Mouse (Mus musculus): ENCODE results near the gene Rom1. TPM values are rescaled to one million over a fixed set of nuclear protein-coding genes. Genes with fewer than 3 reads are reported as not detected.

Gene Rom1
- total RNA-seq, 2 experiments from 2014 or later: 4.2 to 5.6 TPM

GRCm38 (mm10) chr19:8942276-8942964 is 13.3 kb upstream of the Rom1 start:
- no peak for DNase-seq

GRCm38 (mm10) chr19:8941515-8942217 is 12.5 kb upstream of the Rom1 start, which contains the start of gene Mta2:
Mta2 (plus strand) TSS chr19:8941875.
- DNase-seq: peak; percentile 97

- no peak for DNase-seq
Measured at GRCm38 (mm10) chr19:8941136-8941514, 12.0 kb upstream of the Rom1 start.

GRCm38 (mm10) chr19:8940526-8941133 is 11.5 kb upstream of the Rom1 start:
- DNase-seq: no peak

GRCm38 (mm10) chr19:8936736-8937135 is 7.6 kb upstream of the Rom1 start:
- DNase-seq: no peak

- no peak for DNase-seq
Measured at GRCm38 (mm10) chr19:8930771-8931170, 1.6 kb upstream of the Rom1 start.

GRCm38 (mm10) chr19:8930117-8930516 is 961 bp upstream of the Rom1 start:
- DNase-seq: no peak

GRCm38 (mm10) chr19:8928689-8929223 is 400 bp downstream of the Rom1 start:
- DNase-seq: no peak

GRCm38 (mm10) chr19:8927891-8928525 is 1.1 kb downstream of the Rom1 start:
- DNase-seq: no peak

GRCm38 (mm10) chr19:8926766-8927165 is 2.4 kb downstream of the Rom1 start:
- no peak for DNase-seq

GRCm38 (mm10) chr19:8921741-8922140 is 7.4 kb downstream of the Rom1 start:
- no peak for DNase-seq

GRCm38 (mm10) chr19:8920836-8921291 is 8.3 kb downstream of the Rom1 start:
- DNase-seq: no peak

GRCm38 (mm10) chr19:8920073-8920736 is 9.0 kb downstream of the Rom1 start, which contains the start of gene B3gat3:
B3gat3 (plus strand) TSS chr19:8920374.
- peak; percentile 94 for DNase-seq

- no peak for DNase-seq
Measured at GRCm38 (mm10) chr19:8919684-8920072, 9.5 kb downstream of the Rom1 start.

GRCm38 (mm10) chr19:8919000-8919399 is 10.2 kb downstream of the Rom1 start:
- DNase-seq: no peak

GRCm38 (mm10) chr19:8914212-8914611 is 14.9 kb downstream of the Rom1 start:
- DNase-seq: no peak

- no peak for DNase-seq
Measured at GRCm38 (mm10) chr19:8911810-8912209, 17.3 kb downstream of the Rom1 start.

GRCm38 (mm10) chr19:8908531-8908930 is 20.6 kb downstream of the Rom1 start:
- DNase-seq: no peak

GRCm38 (mm10) chr19:8903412-8903811 is 25.7 kb downstream of the Rom1 start:
- no peak for DNase-seq

- DNase-seq: no peak
Measured at GRCm38 (mm10) chr19:8899079-8899478, 30.1 kb downstream of the Rom1 start.

- no peak for DNase-seq
Measured at GRCm38 (mm10) chr19:8898576-8898975, 30.6 kb downstream of the Rom1 start.

Data from gastrocnemius, postnatal 10 days (tissue).